In genomic region chr13:112463868-112464625, GRCm38 (mm10) we compare ENCODE assay signal across 8 mouse cellular contexts. TPM values are rescaled to one million over a fixed set of nuclear protein-coding genes. Genes with fewer than 3 reads are reported as not detected.
DNase-seq lines count a peak whose midpoint lies in the region; ATAC-seq lines count a peak whose summit lies in the region.

TSS of gene Il6st (plus strand) at chr13:112464070.

- H3K36me3 ChIP-seq in hindbrain, embryonic 13.5 days, result no peaks in the 10 kb centered on the region

- peak within 1 kb of the TSS; percentile 85 for H3K4me3 ChIP-seq in hindbrain, embryonic 13.5 days

- peak within 1 kb of the TSS; percentile 80 for H3K27ac ChIP-seq in hindbrain, embryonic 13.5 days

- no peaks in the 10 kb centered on the region for H3K9me3 ChIP-seq in hindbrain, embryonic 13.5 days

- H3K9ac ChIP-seq in hindbrain, embryonic 13.5 days, result peak within 1 kb of the TSS; percentile 92

- DNase-seq in NIH3T3 (ENCODE audit: low read depth), result peak; percentile 97
- peak; percentile 99 for DNase-seq in cerebellum, postnatal 10 days
- peak; percentile 88 to 92 for DNase-seq in frontal cortex, postnatal 14 days (ENCODE audit: low spot score in 2 of 2)
- DNase-seq in layer of hippocampus, postnatal 25 days (ENCODE audit: extremely low spot score in 1 of 2, low spot score in 1 of 2), result peak; percentile 80 to 88
- DNase-seq in lung, postnatal 25 days (ENCODE audit: low spot score), result peak; percentile 98
- peak; percentile 95 for DNase-seq in retina, embryonic 14.5 days (ENCODE audit: low spot score)
- DNase-seq in thymus, postnatal 4 days, result peak; percentile 96

- H3K4me1 ChIP-seq in hindbrain, embryonic 13.5 days (replicated peaks), result peaks cover 25% of the 10 kb centered on the region

- H3K27me3 ChIP-seq in hindbrain, embryonic 13.5 days, result no peaks in the 10 kb centered on the region

- under 1% methylated on average over 66 of the region's 85 CpGs for WGBS in hindbrain, embryonic 13.5 days

- ATAC-seq in hindbrain, embryonic 13.5 days (ENCODE audit: low FRiP score), result peak; percentile 100

- peak within 1 kb of the TSS; percentile 90 for H3K4me2 ChIP-seq in hindbrain, embryonic 13.5 days

RNA-seq across cellular contexts. Expression of gene Il6st, which starts in this region (rescaled TPM):
- 19.9 and 22.6 TPM in 2 replicates for polyA plus RNA-seq in hindbrain, embryonic 13.5 days (2015; fragmentation: Nextera tagmentation; extraction: Ambion mirVana)
- 10 to 100 TPM; 74.7 to 86.3 TPM for total RNA-seq in layer of hippocampus, postnatal 25 days (2021)

Comparison
In these comparisons a context has a peak if more than half of its experiments do, and no peak if none do; other contexts are left out.
1. Peak in every context shown above with its lines: DNase-seq, ATAC-seq, H3K4me3 ChIP-seq and H3K27ac ChIP-seq.